Mouse (Mus musculus): Measurements from ENCODE around the gene Fam131c. TPM values are rescaled to one million over a fixed set of nuclear protein-coding genes. Genes with fewer than 3 reads are reported as not detected.

Fam131c gene
- polyA plus RNA-seq, 1 experiment from 2014 or later, result 50.1 TPM

DNA sequence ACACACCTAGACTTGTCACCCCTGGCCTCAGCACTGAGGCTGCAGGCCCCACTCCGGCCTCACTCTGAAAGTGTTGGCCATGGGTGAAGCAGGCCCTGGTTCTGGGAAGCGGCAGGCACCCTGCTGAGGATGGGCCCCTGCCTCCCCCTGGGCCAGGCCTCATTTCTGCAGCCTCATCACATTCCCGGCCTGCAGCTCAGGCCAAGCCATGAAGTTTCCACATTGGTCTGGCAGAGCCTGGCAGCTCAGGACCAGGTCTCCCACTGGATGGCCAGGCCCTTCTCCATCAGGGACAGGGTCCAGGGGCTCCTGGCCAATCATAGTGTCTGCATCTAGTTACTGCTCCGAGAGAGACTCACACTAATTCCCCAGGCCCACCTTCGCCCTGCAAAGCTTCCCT is 33.3 kb upstream of the Fam131c start:
- 43% methylated on average over 5 of the region's 5 CpGs for WGBS
- Histone ChIP-seq H3K4me3 (ENCODE audit: low read depth, low read length) (no peak overlapping the region), H3K9ac (ENCODE audit: low read depth, low read length) (peak overlapping the region; percentile 34; the same call in 1 of the 2 replicates), H3K36me3 (ENCODE audit: control insufficient read depth, insufficient read depth, low read length) (no peaks in the 10 kb centered on the region), H3K27me3 (ENCODE audit: control insufficient read depth, insufficient read depth, low read depth, low read length) (no peaks in the 10 kb centered on the region), H3K4me2 (ENCODE audit: low read length) (no peak overlapping the region), H3K27ac (ENCODE audit: low read length) (peak overlapping the region; percentile 57), H3K9me3 (replicated peaks; ENCODE audit: control insufficient read depth, low read length, poor library complexity, severe bottlenecking) (no peaks in the 10 kb centered on the region), H3K4me1 (ENCODE audit: control insufficient read depth, insufficient read depth, low read length) (peaks cover 15% of the 10 kb centered on the region)
- ATAC-seq, result peak; percentile 21; the same call in 1 of the 2 replicates

- Histone ChIP-seq H3K9me3 (replicated peaks; ENCODE audit: control insufficient read depth, low read length, poor library complexity, severe bottlenecking) (no peaks in the 10 kb centered on the region), H3K27ac (ENCODE audit: low read length) (peak overlapping the region; percentile 47; the same call in 1 of the 2 replicates), H3K4me2 (ENCODE audit: low read length) (no peak overlapping the region), H3K4me3 (ENCODE audit: low read depth, low read length) (no peak overlapping the region), H3K27me3 (ENCODE audit: control insufficient read depth, insufficient read depth, low read depth, low read length) (no peaks in the 10 kb centered on the region), H3K9ac (ENCODE audit: low read depth, low read length) (no peak overlapping the region), H3K36me3 (ENCODE audit: control insufficient read depth, insufficient read depth, low read length) (no peaks in the 10 kb centered on the region), H3K4me1 (ENCODE audit: control insufficient read depth, insufficient read depth, low read length) (peaks cover 15% of the 10 kb centered on the region)
- WGBS, result 2% methylated on average over 3 of the region's 3 CpGs
- ATAC-seq, result peak; percentile 75
These were observed 32.7 kb upstream of the Fam131c start for GRCm38 (mm10) chr4:141335263-141335796.

DNA sequence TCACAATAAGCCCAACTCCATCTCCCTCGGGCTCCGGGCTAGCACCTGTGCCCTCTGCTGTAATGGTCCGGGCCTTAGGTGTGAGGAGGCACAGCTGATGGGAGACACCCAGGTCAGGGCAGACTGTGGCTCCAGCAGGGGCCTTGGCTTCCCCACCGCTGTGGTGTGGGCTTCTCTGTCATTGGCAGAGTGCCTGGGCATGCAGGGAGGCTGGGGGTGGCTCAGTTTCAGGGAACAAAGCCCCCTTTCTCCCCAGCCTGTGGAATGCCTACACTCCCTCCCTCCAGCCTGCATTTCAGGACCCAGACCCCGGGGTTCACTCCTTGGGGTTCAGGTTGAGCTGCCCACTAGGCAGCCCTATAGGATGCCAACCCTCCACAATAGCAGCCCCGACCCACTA is 31.8 kb upstream of the Fam131c start:
- Histone ChIP-seq H3K9ac (ENCODE audit: low read depth, low read length) (no peak overlapping the region), H3K9me3 (replicated peaks; ENCODE audit: control insufficient read depth, low read length, poor library complexity, severe bottlenecking) (no peaks in the 10 kb centered on the region), H3K4me3 (ENCODE audit: low read depth, low read length) (no peak overlapping the region), H3K27me3 (ENCODE audit: control insufficient read depth, insufficient read depth, low read depth, low read length) (no peaks in the 10 kb centered on the region), H3K4me2 (ENCODE audit: low read length) (no peak overlapping the region), H3K4me1 (ENCODE audit: control insufficient read depth, insufficient read depth, low read length) (peaks cover 15% of the 10 kb centered on the region), H3K36me3 (ENCODE audit: control insufficient read depth, insufficient read depth, low read length) (no peaks in the 10 kb centered on the region), H3K27ac (ENCODE audit: low read length) (peak overlapping the region; percentile 47; the same call in 1 of the 2 replicates)
- ATAC-seq, result no peak
- 39% methylated on average over 6 of the region's 6 CpGs for WGBS

- no peak overlapping the region for H3K4me3 ChIP-seq (ENCODE audit: low read depth, low read length)
- no peaks in the 10 kb centered on the region for H3K27me3 ChIP-seq (ENCODE audit: control insufficient read depth, insufficient read depth, low read depth, low read length)
- H3K4me2 ChIP-seq (ENCODE audit: low read length), result no peak overlapping the region
- no peaks in the 10 kb centered on the region for H3K9me3 ChIP-seq (replicated peaks; ENCODE audit: control insufficient read depth, low read length, poor library complexity, severe bottlenecking)
- 41% methylated on average over 6 of the region's 6 CpGs for WGBS
- H3K4me1 ChIP-seq (ENCODE audit: control insufficient read depth, insufficient read depth, low read length), result peaks cover 15% of the 10 kb centered on the region
- no peak for ATAC-seq
- no peak overlapping the region for H3K9ac ChIP-seq (ENCODE audit: low read depth, low read length)
- H3K36me3 ChIP-seq (ENCODE audit: control insufficient read depth, insufficient read depth, low read length), result no peaks in the 10 kb centered on the region
- H3K27ac ChIP-seq (ENCODE audit: low read length), result no peak overlapping the region
These were observed 30.0 kb upstream of the Fam131c start for GRCm38 (mm10) chr4:141337986-141338385.

DNA sequence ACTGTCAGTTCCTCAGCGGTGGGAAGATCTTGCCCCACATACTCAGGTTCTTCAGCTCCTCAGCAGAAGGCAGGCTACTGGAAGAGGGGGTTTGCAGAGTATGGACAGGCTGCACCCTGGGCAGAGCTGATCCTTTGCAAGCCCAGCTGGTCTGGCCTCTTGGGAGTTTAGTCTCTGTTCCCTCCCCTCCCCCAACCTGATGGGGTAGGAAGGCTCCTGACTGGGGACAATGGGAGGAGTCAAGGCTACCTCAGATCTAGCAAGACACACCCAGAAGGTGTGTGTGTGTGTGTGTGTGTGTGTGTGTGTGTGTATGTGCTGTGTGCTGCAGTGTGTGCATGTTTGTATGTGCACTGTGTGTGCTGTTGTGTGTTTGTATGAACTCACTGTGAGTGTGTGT is 29.2 kb upstream of the Fam131c start:
- no peaks in the 10 kb centered on the region for H3K27me3 ChIP-seq (ENCODE audit: control insufficient read depth, insufficient read depth, low read depth, low read length)
- H3K36me3 ChIP-seq (ENCODE audit: control insufficient read depth, insufficient read depth, low read length), result no peaks in the 10 kb centered on the region
- 19% methylated on average over 1 of the region's 1 CpGs for WGBS
- no peak overlapping the region for H3K9ac ChIP-seq (ENCODE audit: low read depth, low read length)
- H3K27ac ChIP-seq (ENCODE audit: low read length), result no peak overlapping the region
- H3K9me3 ChIP-seq (replicated peaks; ENCODE audit: control insufficient read depth, low read length, poor library complexity, severe bottlenecking), result no peaks in the 10 kb centered on the region
- H3K4me1 ChIP-seq (ENCODE audit: control insufficient read depth, insufficient read depth, low read length), result peaks cover 15% of the 10 kb centered on the region
- no peak overlapping the region for H3K4me3 ChIP-seq (ENCODE audit: low read depth, low read length)
- no peak for ATAC-seq
- H3K4me2 ChIP-seq (ENCODE audit: low read length), result no peak overlapping the region

GRCm38 (mm10) chr4:141341477-141341876 is 26.5 kb upstream of the Fam131c start:
- Histone ChIP-seq H3K27ac (ENCODE audit: low read length) (no peak overlapping the region), H3K4me3 (ENCODE audit: low read depth, low read length) (no peak overlapping the region), H3K27me3 (ENCODE audit: control insufficient read depth, insufficient read depth, low read depth, low read length) (no peaks in the 10 kb centered on the region), H3K4me2 (ENCODE audit: low read length) (no peak overlapping the region), H3K9me3 (replicated peaks; ENCODE audit: control insufficient read depth, low read length, poor library complexity, severe bottlenecking) (no peaks in the 10 kb centered on the region), H3K9ac (ENCODE audit: low read depth, low read length) (no peak overlapping the region), H3K36me3 (ENCODE audit: control insufficient read depth, insufficient read depth, low read length) (no peaks in the 10 kb centered on the region), H3K4me1 (ENCODE audit: control insufficient read depth, insufficient read depth, low read length) (peaks cover 5% of the 10 kb centered on the region; the same call in 1 of the 2 replicates)
- WGBS, result 70% methylated on average over 6 of the region's 7 CpGs
- no peak for ATAC-seq

GRCm38 (mm10) chr4:141343515-141343914 is 24.5 kb upstream of the Fam131c start:
- H3K4me2 ChIP-seq (ENCODE audit: low read length), result no peak overlapping the region
- no peak overlapping the region for H3K4me3 ChIP-seq (ENCODE audit: low read depth, low read length)
- WGBS, result 53% methylated on average over 7 of the region's 7 CpGs
- H3K27me3 ChIP-seq (ENCODE audit: control insufficient read depth, insufficient read depth, low read depth, low read length), result no peaks in the 10 kb centered on the region
- no peaks in the 10 kb centered on the region for H3K36me3 ChIP-seq (ENCODE audit: control insufficient read depth, insufficient read depth, low read length)
- H3K27ac ChIP-seq (ENCODE audit: low read length), result no peak overlapping the region
- H3K4me1 ChIP-seq (ENCODE audit: control insufficient read depth, insufficient read depth, low read length), result peaks cover under 1% of the 10 kb centered on the region; the same call in 1 of the 2 replicates
- H3K9me3 ChIP-seq (replicated peaks; ENCODE audit: control insufficient read depth, low read length, poor library complexity, severe bottlenecking), result no peaks in the 10 kb centered on the region
- no peak for ATAC-seq
- no peak overlapping the region for H3K9ac ChIP-seq (ENCODE audit: low read depth, low read length)

DNA sequence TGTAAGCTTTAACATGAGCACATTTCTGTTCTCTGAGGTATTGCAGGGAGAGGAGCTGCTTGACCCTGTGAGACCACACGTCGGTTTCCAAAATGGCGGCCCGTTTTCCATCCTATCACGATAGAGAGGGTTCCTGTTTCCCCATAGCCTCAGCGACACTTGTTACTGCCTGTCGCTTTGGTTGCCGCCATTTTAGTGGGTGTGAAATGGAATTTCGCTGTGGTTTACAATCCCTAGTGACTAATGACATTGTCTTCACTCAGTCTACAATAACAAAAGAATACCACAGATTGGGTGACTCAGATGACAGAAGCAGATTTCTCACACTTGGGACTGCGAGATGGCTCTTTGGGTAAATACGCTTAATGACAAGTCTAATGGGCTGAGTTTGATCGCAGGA is 22.8 kb upstream of the Fam131c start:
- Histone ChIP-seq H3K4me2 (ENCODE audit: low read length) (no peak overlapping the region), H3K4me1 (ENCODE audit: control insufficient read depth, insufficient read depth, low read length) (no peaks in the 10 kb centered on the region), H3K9me3 (replicated peaks; ENCODE audit: control insufficient read depth, low read length, poor library complexity, severe bottlenecking) (no peaks in the 10 kb centered on the region), H3K9ac (ENCODE audit: low read depth, low read length) (no peak overlapping the region), H3K4me3 (ENCODE audit: low read depth, low read length) (no peak overlapping the region), H3K27me3 (ENCODE audit: control insufficient read depth, insufficient read depth, low read depth, low read length) (no peaks in the 10 kb centered on the region), H3K36me3 (ENCODE audit: control insufficient read depth, insufficient read depth, low read length) (no peaks in the 10 kb centered on the region), H3K27ac (ENCODE audit: low read length) (no peak overlapping the region)
- ATAC-seq, result no peak
- 91% methylated on average over 12 of the region's 12 CpGs for WGBS

DNA sequence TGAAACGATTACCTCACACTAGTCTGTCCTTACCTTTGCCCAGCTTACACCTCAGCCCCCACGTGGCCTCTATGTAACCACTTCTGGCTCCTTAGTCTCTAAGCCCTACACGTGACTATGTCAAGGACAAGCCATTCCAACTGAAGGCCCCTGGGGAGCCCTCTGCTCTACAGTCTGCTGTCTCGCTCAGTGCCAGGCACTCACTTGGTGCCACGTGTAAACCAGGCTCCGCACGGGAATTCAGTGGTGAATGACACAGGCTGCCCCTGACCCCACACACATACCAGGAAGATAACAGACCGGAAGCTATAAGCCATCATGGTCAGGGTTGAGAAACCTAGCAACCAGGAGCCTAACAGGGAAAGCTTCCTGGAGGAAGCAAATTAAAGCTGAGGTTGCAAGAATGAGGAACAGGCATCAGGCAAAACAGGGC is 20.6 kb upstream of the Fam131c start:
- H3K4me1 ChIP-seq (ENCODE audit: control insufficient read depth, insufficient read depth, low read length), result no peaks in the 10 kb centered on the region
- no peak for ATAC-seq
- no peaks in the 10 kb centered on the region for H3K36me3 ChIP-seq (ENCODE audit: control insufficient read depth, insufficient read depth, low read length)
- 69% methylated on average over 8 of the region's 8 CpGs for WGBS
- no peak overlapping the region for H3K27ac ChIP-seq (ENCODE audit: low read length)
- no peaks in the 10 kb centered on the region for H3K9me3 ChIP-seq (replicated peaks; ENCODE audit: control insufficient read depth, low read length, poor library complexity, severe bottlenecking)
- H3K27me3 ChIP-seq (ENCODE audit: control insufficient read depth, insufficient read depth, low read depth, low read length), result no peaks in the 10 kb centered on the region
- no peak overlapping the region for H3K4me3 ChIP-seq (ENCODE audit: low read depth, low read length)
- no peak overlapping the region for H3K9ac ChIP-seq (ENCODE audit: low read depth, low read length)
- no peak overlapping the region for H3K4me2 ChIP-seq (ENCODE audit: low read length)

Measured in midbrain, embryonic 16.5 days (tissue).